Mouse (Mus musculus) liver, postnatal 0 days (tissue): ENCODE data around the gene Sez6l.

ENCODE experiments used
- CTCF ChIP-seq: sonication (generic); IDR thresholded peaks from 2 replicates; pipeline ENCODE4 v1.5.1; 2016; ENCODE audit warnings: antibody characterized with exemption, low read depth
- EP300 ChIP-seq: IDR thresholded peaks from 2 replicates; pipeline ENCODE4 v1.6.1; 2016; ENCODE audit warnings: antibody characterized with exemption, low read depth, mild to moderate bottlenecking

DNA sequence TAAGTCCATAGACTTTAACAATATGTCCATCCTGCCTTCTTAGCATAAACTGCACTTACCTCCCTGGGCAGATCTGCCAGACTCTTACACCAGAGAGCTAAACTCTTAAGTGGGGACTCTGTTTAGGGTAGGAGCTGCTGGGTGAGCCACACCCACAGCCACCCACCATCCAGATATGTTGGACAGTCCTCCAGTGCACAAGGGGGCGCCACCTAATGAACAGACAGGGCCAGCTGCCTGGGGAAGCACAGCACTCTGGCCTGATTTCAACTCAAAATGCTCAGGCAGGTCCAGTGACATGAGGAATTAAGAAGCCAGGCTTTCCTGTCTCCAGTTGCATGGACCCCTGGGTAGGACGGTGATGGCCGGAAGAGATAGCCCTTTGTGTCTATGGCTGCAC is 60.5 kb downstream of the Sez6l start:
- TF ChIP-seq CTCF, result peak; percentile 16; the same call in 1 of the 2 replicates
- TF ChIP-seq EP300, result no peak
